Mouse (Mus musculus) gastrocnemius, postnatal 4 days (tissue): ENCODE results near the gene Ttll11. TPM values are rescaled to one million over a fixed set of nuclear protein-coding genes. Genes with fewer than 3 reads are reported as not detected.

Experiments
- DNase-seq, 2 experiments: peaks; one replicate each; pipeline ENCODE4 v3.0.0; 2021 to 2022; ENCODE audit warnings: low spot score in 2 of 2, mixed read lengths in 2 of 2
- total RNA-seq, 2 experiments: library from RNA; stranded (reverse); gene quantifications; 2 replicates each; pipeline ENCODE4 v1.2.3; 2021

The Ttll11 gene
- total RNA-seq, 2 experiments from 2014 or later: 3.4 to 5.8 TPM

DNA sequence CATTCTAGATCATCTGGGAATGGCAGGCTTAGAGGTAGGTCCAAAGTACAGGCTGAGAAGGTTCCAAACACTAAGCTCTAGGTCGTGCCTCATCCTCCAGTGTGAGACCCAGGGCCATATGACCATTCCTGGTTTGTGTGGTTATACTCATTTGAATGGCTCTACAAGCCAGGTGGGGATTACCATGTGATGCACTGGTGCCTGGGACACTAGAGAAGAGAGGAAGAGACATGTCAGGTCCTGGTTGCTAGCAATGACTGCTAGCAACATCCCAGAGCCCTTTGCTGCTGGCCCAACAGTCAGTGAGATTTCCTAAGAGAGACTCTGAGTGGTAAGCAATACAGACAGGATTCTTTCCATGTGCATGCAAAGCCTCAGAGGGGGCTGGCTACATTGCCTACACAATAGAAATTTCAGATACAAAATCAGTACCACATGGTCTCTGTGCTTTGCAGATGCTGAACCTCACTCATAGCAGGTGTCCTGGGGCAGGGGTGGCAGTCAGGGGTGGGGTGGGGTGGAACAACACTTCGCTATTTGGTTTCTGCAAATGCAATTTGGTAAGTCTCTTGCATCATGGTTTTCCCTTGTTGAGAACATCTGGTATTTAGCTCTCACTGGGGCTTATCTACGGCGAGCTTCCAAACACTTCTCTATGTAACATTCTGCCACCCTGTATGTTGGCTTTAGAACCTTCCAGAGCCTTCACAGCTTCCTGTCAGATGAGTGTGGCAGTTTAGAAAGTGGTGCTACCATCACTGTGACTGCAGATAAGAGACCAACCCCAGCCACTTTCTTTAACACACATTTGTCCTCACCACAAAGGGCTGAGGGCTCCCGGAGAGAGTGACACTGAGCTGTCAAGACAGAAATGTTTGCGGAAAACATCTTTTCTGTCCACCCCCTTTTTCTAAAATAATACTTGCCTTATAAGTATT, 148.5 kb downstream of the Ttll11 start:
- DNase-seq: no peak

DNA sequence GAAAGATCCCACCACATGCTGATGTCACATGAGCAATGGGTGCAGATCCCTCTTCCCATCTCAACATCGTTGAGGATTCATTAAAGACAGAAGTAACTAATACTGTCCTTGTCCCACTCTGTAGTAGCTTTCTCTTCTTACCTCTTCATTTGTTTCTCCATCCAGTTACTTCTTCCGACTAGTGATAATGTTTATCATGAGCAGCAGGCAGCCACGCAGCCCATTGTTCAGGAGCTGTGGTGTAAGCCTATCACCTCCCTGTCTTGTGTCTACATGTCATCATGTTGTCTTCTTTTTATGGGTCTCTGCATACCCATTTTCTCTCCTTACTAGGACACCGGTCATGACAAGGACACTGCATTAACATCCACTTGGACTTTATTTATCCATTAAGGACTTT, 150.6 kb downstream of the Ttll11 start:
- DNase-seq: no peak

DNA sequence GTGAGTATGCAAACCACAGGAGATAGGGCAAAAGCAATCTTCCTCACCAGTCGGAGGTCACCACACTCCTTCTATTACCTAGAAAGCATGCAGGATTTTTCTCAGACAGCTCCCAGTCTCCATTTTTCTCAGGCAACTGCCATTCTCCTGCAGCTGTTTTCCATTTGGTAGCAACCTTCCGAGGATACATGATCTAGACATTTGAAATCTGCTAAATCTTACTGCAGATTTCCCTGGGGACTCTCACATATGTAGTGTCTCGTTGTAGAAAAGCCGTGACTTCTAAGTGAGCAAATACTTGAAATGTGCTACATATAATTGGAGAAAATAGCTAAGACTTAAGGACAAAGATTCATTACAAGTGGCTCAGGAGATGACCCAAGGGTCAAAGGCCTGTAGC, 151.8 kb downstream of the Ttll11 start:
- no peak for DNase-seq

DNA sequence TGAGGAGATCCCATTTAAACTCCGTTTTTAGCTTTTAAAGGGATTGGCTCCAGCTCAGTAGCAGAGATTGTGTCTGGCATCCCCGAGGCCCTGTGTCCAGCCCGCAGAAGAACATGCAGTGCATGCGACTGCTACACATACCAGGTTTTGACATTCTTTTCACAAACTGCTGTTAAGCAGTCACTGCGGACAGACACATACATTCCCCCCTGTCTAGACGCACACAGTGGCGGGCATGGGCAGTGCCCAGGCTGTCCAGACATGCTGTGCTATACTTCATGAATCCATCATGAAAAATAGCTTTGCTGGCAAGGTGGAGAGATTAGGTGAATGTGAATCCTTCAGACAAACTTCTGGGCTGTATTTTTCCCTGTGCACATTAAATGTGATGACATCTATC, 154.6 kb downstream of the Ttll11 start:
- DNase-seq: no peak

DNA sequence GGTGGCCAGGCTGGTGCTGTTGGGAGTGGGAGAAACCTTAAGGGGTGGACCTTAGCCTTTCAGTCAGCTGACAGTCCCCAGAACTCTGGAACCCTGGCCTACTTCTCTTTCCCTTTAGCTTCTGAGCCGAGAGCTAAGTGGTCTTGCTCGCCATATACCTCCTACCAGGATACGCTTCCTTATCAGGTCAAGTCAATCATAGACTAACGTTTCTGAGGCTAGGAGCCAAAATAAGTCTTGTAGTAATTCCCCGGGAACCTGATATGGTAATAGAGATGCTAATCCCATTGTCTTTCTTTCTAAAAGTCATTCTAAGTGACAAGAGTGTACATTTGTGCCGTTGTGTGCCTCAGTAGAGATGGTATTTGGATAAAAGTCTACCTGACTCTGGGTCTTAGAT, 156.1 kb downstream of the Ttll11 start:
- no peak for DNase-seq

DNA sequence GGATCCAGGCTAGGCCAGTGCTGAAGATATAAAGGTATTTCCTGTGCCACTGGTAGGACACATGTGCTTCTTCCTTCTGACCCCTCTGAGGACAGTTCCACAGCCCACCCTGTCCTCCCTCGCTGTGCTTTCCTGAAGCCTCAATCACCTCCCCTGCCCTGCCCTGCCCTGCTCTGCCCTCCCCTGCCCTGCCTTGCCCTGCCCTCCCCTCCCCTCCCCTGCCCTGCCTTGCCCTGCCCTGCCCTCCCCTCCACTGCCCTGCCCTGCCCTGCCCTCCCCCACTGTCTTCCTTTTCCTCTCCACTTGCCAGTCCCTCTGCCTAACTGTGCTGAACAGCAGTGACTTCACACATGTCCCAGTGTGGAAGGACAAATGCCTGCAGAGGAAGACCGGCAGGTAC, 160.8 kb downstream of the Ttll11 start:
- no peak for DNase-seq

DNA sequence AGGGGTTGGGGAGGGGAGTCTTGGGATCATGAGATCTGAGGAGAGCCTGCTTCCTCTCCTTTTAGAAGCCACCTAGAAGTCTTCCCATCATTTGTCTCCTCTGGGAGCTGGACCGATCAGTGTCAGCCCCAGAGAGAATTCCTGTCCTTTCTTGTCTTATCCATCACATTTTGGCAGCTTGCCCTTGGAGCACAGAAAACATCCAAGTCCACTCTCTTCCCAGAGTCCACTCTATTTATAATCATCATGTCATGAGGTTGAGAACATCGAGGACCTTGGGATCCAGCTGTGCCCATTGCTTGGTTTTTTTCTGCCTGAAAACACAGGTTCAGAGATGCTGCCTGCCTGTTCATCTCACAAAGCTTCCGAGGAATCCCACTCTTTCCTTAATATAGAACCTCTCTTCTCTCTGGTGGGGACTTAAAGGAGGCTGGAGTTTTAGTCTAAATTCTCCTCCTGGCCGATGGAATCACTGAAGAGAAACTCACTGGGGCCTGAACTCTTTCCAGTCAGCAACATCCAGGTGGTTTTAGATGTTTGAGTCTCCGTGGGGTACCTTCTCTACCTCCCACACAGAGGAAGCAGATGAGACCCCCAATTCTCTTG, 163.6 kb downstream of the Ttll11 start:
- no peak for DNase-seq

DNA sequence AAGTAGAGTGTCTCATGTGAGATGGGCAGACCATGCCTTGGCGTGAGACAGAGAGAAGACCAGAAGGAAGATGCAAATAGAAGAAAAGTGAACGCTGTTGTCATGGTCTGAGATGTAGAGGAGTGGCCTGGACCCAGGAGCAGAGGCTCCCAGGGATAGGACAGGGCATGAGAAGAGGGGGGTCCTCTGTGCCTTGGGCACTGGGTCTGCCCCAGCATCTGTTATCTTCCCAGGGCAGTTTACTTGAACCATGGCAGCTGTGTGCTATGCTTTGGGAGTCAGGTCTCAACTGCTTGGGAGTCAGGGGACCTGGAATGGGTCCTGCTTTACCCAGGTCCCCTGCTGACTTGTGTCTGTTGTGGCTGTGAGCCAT, 167.2 kb downstream of the Ttll11 start:
- DNase-seq: no peak

DNA sequence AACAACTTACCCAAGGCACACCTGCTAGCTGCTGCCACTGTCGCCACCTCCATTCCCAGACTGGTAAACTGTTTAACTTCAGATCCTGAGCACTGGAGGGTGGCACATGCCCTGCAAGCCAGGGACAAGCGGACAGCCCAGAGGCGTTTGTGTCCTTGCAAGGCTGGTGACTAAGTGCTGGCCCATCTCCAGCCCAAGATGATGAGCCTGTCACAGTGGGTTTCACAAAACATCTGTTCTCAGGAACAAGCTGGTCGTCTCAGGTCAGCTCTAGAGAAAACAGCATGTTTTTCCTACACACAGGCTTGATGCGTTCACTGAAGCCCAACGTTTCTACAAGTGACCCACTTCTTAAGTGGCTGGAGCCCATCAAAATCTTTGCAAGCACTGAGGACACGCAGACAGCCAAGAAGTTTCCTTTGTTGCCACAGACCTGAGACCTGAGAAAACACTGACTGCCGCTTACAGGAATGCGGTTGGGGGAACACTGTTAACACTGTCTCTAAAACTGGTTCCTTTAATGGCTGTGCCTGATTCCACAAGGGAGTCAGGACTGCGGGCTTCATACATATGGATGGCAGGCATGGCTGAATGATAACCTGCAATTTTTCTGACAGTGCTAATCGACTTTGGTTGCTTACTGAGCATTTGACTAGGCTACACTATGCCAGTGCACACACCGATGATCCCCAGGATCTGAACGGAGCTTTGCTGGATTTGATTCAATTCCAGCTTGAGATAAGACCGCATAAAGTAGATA, 167.7 kb downstream of the Ttll11 start:
- DNase-seq: no peak

DNA sequence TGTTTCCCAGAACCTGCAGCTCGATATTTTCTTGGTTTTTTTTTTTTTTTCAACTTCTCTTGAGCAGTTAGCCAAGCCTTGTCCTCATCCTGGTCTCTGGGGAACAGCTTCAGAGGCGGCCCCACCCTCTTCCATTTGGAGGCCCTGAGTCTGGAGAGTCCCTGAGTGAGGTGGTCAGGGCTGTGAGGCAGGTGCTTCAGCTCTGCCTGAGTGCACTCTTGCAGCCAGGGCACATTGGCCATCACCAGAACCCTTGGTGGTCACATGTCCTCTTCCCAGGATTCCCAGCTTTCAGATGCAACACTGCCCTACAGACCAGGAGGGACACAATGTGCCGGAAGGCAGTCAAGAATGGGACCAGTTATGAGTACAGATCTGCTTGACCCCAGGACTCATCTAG, 169.7 kb downstream of the Ttll11 start:
- no peak for DNase-seq

DNA sequence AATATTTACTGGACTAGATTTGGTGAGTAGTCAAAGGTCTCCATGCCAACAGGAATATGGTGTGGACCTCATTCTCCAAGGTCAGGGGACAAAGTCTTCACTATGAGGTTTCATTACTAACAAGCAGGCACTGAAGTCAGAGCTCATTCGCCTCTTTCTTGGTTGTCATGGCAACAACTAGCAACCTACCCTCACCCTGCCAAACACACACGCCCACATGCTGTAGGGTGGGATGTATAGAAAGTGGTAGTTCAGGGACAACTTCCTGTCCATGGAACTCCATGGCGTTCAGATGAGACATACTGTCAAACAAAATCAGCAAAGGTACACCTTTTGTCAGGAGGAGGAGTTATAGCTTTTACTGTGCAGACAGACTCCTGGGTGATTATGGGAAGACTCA, 170.6 kb downstream of the Ttll11 start:
- no peak for DNase-seq

DNA sequence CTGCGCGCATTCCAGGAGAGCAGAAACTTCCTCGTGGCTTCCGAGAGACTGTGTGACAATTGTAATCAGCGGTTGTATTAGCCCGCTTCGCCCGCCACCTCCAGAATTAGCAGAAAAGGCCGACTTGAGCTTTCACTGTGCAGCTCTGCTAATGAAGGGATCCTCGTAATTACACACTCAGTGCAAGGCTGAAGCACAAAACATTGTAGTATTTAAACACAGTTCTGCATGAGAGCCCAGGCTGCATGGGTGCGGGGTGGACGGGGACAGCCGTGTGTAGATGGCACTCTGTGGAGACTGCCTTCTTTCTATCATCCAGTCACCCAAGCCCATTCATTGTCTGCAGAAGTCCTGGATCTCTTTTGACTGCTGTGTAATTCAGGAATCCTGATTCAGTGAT, 173.8 kb downstream of the Ttll11 start:
- DNase-seq: no peak

DNA sequence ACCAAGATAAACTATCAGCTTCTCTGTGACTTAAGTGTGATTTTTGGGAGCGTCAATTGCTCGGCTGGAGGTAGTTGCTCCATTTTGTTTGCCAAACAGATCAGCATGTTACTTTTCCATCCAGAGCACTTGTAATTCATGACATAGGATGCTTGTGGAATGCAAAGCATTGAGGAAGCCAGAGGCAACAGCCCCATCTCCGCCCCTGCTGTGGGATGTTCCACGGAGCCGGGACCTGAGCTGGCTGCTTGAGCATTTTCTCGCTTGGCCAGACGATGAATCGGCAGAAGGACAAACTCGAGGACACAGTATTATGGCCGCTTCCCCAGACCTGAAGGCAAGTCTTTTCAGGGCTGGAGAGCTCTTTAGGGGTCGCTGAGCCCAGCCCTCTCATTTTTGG, 176.6 kb downstream of the Ttll11 start:
- DNase-seq: no peak

DNA sequence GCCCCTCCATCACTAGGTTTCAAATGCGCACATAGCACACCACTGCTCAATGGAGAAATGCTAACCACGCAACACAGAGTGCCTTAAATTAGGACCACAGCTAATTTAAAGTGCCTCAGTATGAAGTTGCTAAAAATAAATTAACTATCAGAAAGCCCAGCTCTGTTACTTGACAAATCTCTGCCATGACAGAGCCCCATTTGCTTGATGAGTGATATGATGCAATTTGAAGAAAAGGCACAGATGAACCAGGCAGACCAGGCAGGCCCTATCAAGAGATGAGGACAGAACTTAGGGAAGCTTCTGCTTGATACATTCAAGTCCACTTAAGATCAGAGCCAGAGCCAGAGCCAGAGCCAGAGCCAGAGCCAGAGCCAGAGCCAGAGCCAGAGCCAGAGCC, 178.0 kb downstream of the Ttll11 start:
- DNase-seq: no peak

DNA sequence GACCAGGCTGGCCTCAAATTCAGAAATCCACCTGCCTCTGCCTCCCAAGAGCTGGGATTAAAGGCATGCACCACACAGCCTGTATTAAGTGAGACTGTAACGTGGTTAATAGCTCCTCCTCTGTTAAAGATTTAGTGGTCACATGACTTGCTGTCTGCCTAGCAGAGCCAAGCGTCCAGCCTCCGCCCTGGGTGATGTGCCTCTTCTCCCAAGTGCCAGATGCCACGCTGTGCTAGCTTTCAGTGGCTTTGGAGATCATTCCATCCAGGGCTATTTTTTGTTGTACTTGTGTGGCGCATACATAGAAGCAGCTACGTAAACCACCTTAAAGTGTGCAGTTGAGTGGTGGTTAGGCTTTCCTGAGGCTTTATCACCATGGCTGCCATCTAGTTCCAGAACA, 180.6 kb downstream of the Ttll11 start:
- no peak for DNase-seq

DNA sequence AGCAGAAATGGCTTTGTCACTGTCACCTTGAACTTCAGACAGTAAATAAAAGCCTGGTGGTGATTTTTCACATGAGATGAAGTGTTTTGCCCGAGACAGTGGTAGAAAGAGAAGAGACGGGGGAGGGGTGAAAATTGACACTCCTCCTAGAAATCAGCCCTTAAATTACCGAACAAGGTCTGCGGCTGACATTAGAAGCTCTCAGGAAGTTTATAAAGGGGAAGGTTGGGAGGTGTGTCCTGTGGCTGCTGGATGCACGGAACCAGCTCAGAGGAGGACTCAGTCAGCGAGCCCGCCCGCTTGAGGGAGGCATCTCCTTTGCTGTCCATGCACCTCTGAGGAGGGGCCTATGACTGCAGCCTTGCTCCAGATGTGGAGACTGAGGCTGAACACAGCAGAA, 181.7 kb downstream of the Ttll11 start:
- no peak for DNase-seq

DNA sequence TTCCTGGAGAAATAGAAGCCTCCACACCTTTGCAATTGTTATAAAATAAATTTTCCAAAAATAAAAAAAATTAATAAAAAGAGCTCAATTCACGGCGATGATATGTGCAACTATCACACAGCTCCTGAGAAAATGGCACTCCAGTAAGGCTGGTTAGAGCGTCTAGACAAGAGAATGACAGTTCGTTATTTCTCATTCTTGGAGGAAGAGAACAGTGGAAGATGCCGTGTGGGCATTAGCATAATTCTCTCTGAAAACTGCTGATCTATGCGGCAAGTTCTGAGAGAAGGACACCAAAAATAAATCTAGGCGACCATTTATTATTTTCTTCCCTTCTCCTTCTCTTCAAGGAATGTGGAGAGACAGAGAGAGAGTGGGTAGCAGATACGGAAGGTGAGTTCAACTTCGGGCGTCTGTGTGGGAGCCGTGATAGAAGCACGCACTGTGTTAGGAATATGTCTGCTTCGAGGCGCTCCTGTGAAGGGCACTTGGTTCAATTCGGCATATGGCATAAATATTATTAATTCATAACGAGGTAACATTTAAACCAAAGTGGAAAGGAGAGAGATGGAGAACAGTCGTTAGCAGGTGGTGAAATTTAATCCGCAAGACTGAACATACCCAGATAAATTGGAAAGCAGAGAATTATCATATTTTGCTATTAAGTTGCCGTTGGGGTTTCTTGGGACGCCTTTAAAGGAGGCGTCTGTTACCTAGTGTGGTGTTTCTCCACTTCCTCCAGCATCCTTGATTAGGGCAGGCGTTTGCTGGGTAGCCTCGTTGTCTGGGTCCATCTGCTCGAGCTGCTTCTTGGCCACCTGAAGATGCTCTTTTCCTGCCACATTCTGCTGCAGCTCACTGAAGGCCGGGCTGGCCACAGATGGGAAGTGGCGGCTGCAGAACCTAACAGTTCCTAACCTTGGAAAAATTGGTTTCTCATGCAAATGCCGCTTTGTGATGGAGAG, 190.1 kb downstream of the Ttll11 start:
- no peak for DNase-seq

DNA sequence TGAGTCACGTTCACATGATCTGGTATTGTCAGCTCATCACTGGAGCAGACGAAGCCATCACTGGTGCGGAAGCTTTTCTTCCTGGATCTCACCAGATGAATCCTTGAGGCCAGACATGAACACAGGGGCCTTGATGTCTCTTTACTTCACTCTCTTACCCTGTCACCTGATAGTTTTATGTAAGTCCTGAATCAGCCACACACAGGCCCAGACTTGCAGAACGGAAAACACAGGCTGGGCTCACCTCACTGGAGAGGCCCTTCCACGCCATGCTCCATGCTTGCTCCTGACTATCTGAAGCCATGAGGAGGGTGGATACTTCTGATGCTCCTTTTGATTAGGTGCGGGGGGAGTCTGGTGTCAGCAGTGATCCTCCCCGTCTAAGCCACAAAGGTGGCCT, 193.8 kb downstream of the Ttll11 start:
- no peak for DNase-seq

DNA sequence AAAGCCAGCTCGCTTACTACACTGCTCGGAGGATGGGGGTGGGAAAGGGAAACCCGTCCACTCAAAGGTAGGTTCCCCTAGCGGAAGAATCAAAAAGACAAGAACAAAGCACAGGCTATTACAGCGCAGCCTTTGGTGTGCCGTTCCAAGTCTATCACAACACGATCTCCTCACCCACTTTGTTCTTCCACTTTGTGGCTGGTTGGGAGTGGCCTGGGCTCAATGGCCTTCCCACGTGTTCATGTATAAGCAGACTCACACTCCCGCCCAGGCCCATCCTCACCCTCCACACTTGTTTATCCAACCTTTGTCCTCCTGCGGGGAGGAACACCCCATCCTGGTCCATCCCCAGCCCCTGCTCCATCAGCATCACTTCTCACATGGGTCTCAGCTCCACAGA, 196.3 kb downstream of the Ttll11 start:
- no peak for DNase-seq

DNA sequence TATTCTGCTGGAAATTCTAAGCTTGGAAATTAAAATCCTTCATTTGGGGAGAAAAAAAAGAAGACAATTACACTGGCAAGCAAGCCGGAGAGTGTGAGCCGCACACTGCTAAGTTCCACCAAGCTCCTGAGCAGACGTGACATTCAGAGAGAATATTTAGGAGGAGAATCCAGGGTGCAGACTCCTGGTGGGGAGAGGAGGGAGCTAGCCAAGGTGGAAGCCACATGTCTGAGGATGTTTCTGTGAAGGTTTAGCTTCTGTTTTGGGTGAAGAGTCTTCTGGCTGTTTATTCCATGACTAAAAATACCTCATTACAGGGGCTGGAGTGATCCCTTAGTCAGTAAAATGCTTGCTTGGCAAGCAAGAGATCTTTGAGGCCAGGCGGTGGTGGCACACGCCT, 200.4 kb downstream of the Ttll11 start:
- DNase-seq: no peak

DNA sequence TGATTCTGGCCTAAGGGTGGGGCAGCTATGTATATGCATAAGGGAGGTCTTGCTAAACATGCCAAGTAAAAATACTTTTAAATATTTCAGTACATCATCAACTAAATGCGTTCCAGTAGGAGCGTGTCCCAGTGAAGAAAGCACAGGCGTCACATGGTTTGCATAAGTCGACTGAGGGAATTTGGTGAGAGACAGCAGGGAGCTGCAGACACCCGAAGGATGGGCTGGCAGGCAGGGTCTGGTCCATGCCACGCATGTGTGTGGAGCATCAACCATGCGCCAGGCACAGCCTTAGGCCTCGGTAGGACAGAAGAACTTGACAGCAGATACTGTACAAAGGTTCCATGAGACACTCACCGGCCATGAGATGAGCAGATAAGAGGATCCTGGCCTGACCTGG, 202.8 kb downstream of the Ttll11 start:
- no peak for DNase-seq
